Mouse (Mus musculus) myocyte (in vitro differentiated cells): ENCODE measurements around the gene Mfng. TPM values are rescaled to one million over a fixed set of nuclear protein-coding genes. Genes with fewer than 3 reads are reported as not detected.
A peak's percentile ranks its signal among the peaks of the same experiment; 100 is the strongest.

Experiments used
- H3K27me3 ChIP-seq: one replicate; pipeline ENCODE4 v1.6.1; 2011; ENCODE audit not compliant: control insufficient read depth, insufficient read depth, insufficient read length
- H3K36me3 ChIP-seq: one replicate; pipeline ENCODE4 v1.6.1; 2011; ENCODE audit not compliant: control insufficient read depth, insufficient read depth
- H3K4me2 ChIP-seq: one replicate; pipeline ENCODE4 v1.6.1; 2011; ENCODE audit warnings: low read depth, control low read depth
- H3K4me3 ChIP-seq: one replicate; pipeline ENCODE4 v1.5.1; 2011; ENCODE audit warnings: mild to moderate bottlenecking, control low read depth, moderate library complexity
- H3K79me2 ChIP-seq: one replicate; pipeline ENCODE4 v1.6.1; 2011; ENCODE audit not compliant: control insufficient read depth, insufficient read depth
- H3ac ChIP-seq: one replicate; pipeline ENCODE4 v1.6.1; 2011; ENCODE audit not compliant: control insufficient read depth, insufficient read length
- CEBPB ChIP-seq: IDR thresholded peaks from 2 replicates; pipeline ENCODE4 v1.6.1; 2011; ENCODE audit warnings: mild to moderate bottlenecking, moderate library complexity; ENCODE audit not compliant: poor library complexity, insufficient read depth, severe bottlenecking
- E2F4 ChIP-seq: IDR thresholded peaks from one replicate; pipeline ENCODE4 v1.6.1; 2011; ENCODE audit warnings: mild to moderate bottlenecking, control low read depth, moderate library complexity; ENCODE audit not compliant: insufficient read depth
- MAX ChIP-seq: IDR thresholded peaks from one replicate; pipeline ENCODE4 v1.6.1; 2011; ENCODE audit warnings: low read depth, mild to moderate bottlenecking, control low read depth
- MYOD1 ChIP-seq, 3 experiments: IDR thresholded peaks; one replicate each; pipeline ENCODE4 v1.6.1; 2011; ENCODE audit warnings: control low read depth in 2 of 3, low read depth in 2 of 3, mild to moderate bottlenecking in 2 of 3, moderate library complexity in 1 of 3; ENCODE audit not compliant: insufficient read length in 2 of 3, control insufficient read depth in 1 of 3
- MYOG ChIP-seq, 3 experiments: IDR thresholded peaks; one replicate each; pipeline ENCODE4 v1.6.1; 2011; ENCODE audit warnings: control low read depth in 2 of 3, low read depth in 2 of 3, mild to moderate bottlenecking in 2 of 3; ENCODE audit not compliant: insufficient read length in 2 of 3, control insufficient read depth in 1 of 3, insufficient read depth in 1 of 3
- POLR2A ChIP-seq: IDR thresholded peaks from one replicate; pipeline ENCODE4 v1.6.1; 2011; ENCODE audit warnings: low read depth, mild to moderate bottlenecking, control low read depth, moderate library complexity; ENCODE audit not compliant: insufficient read length
- POLR2AphosphoS2 ChIP-seq: IDR thresholded peaks from one replicate; pipeline ENCODE4 v1.6.1; 2011; ENCODE audit warnings: low read depth, control low read depth; ENCODE audit not compliant: insufficient read length
- REST ChIP-seq: IDR thresholded peaks from one replicate; pipeline ENCODE4 v1.6.1; 2011; ENCODE audit warnings: mild to moderate bottlenecking, control low read depth, moderate library complexity; ENCODE audit not compliant: insufficient read depth, insufficient read length
- SRF ChIP-seq: IDR thresholded peaks from one replicate; pipeline ENCODE4 v1.6.1; 2011; ENCODE audit warnings: low read depth; ENCODE audit not compliant: control insufficient read depth, insufficient read length
- TCF12 ChIP-seq: IDR thresholded peaks from one replicate; pipeline ENCODE4 v1.6.1; 2011; ENCODE audit warnings: mild to moderate bottlenecking, control low read depth; ENCODE audit not compliant: poor library complexity, insufficient read depth, severe bottlenecking
- TCF3 ChIP-seq: IDR thresholded peaks from one replicate; pipeline ENCODE4 v1.6.1; 2011; ENCODE audit warnings: low read depth, control low read depth; ENCODE audit not compliant: insufficient read length
- USF1 ChIP-seq: IDR thresholded peaks from one replicate; pipeline ENCODE4 v1.6.1; 2011; ENCODE audit warnings: low read depth, mild to moderate bottlenecking, control low read depth, moderate library complexity
- polyA plus RNA-seq: library from polyadenylated mRNA; unstranded; fragments of >200 nt; fragmentation: generic; extraction: Trizol; gene quantifications from one replicate; pipeline ENCODE4 v1.2.1, GENCODE M21; 2012; ENCODE audit warnings: missing spikeins

The Mfng gene
- polyA plus RNA-seq, 1 experiment = 0.06 TPM

GRCm38 (mm10) chr15:78771531-78772367 is 1.5 kb downstream of the Mfng start:
- TF ChIP-seq TCF12 (no peak), TCF3 (no peak), MYOG (IDR thresholded peaks at IDR 0.05; ENCODE audit: control insufficient read depth in 1 of 3, insufficient read depth in 1 of 3, insufficient read length in 2 of 3, low read depth in 2 of 3) (no peak), MAX (no peak), USF1 (no peak), CEBPB (no peak), REST (no peak), MYOD1 (IDR thresholded peaks at IDR 0.05; ENCODE audit: control insufficient read depth in 1 of 3, insufficient read length in 2 of 3, low read depth in 2 of 3) (no peak), SRF (no peak), POLR2AphosphoS2 (no peak)
- H3K4me2 ChIP-seq = no peak overlapping the region
- H3ac ChIP-seq = no peak overlapping the region
- peaks cover 14% of the 10 kb centered on the region for H3K27me3 ChIP-seq
- no peaks in the 10 kb centered on the region for H3K79me2 ChIP-seq
- no peaks in the 10 kb centered on the region for H3K36me3 ChIP-seq
- H3K4me3 ChIP-seq = no peak overlapping the region

GRCm38 (mm10) chr15:78770983-78771355 is 2.3 kb downstream of the Mfng start:
- H3K4me3 ChIP-seq = no peak overlapping the region
- no peak overlapping the region for H3ac ChIP-seq

GRCm38 (mm10) chr15:78770234-78770982 is 2.9 kb downstream of the Mfng start:
- no peak overlapping the region for H3K4me2 ChIP-seq
- H3K79me2 ChIP-seq = no peaks in the 10 kb centered on the region
- no peaks in the 10 kb centered on the region for H3K36me3 ChIP-seq
- TF ChIP-seq REST (no peak), E2F4 (no peak), POLR2AphosphoS2 (no peak), MYOG (IDR thresholded peaks at IDR 0.05; ENCODE audit: control insufficient read depth in 1 of 3, insufficient read depth in 1 of 3, insufficient read length in 2 of 3, low read depth in 2 of 3) (no peak)
- H3ac ChIP-seq = no peak overlapping the region
- peaks cover 23% of the 10 kb centered on the region for H3K27me3 ChIP-seq
- H3K4me3 ChIP-seq = no peak overlapping the region

More at GRCm38 (mm10) chr15:78770983-78771355, 2.3 kb downstream of the Mfng start:
- Histone ChIP-seq H3K27me3 (peaks cover 18% of the 10 kb centered on the region), H3K4me2 (no peak overlapping the region), H3K79me2 (no peaks in the 10 kb centered on the region), H3K36me3 (no peaks in the 10 kb centered on the region)
- TF ChIP-seq CEBPB = no peak

GRCm38 (mm10) chr15:78769064-78769463 is 4.2 kb downstream of the Mfng start:
- H3K4me3 ChIP-seq = no peak overlapping the region
- no peak overlapping the region for H3K4me2 ChIP-seq
- no peaks in the 10 kb centered on the region for H3K36me3 ChIP-seq
- H3K27me3 ChIP-seq = peaks cover 23% of the 10 kb centered on the region
- TF ChIP-seq POLR2AphosphoS2 (no peak), CEBPB (no peak)
- H3ac ChIP-seq = no peak overlapping the region
- no peaks in the 10 kb centered on the region for H3K79me2 ChIP-seq

- H3K4me2 ChIP-seq = no peak overlapping the region
- peaks cover 53% of the 10 kb centered on the region for H3K27me3 ChIP-seq
- no peaks in the 10 kb centered on the region for H3K36me3 ChIP-seq
- TF ChIP-seq POLR2A = no peak
- TF ChIP-seq MYOG (IDR thresholded peaks at IDR 0.05; ENCODE audit: control insufficient read depth in 1 of 3, insufficient read depth in 1 of 3, insufficient read length in 2 of 3, low read depth in 2 of 3) = peak; percentile 6 to 80 (median 42)
- TF ChIP-seq SRF = no peak
- TF ChIP-seq MYOD1 (IDR thresholded peaks at IDR 0.05; ENCODE audit: control insufficient read depth in 1 of 3, insufficient read length in 2 of 3, low read depth in 2 of 3) = peak in 2 of 3 experiments; percentile 59 to 67
- no peak overlapping the region for H3K4me3 ChIP-seq
- H3K79me2 ChIP-seq = no peaks in the 10 kb centered on the region
- no peak overlapping the region for H3ac ChIP-seq
Observed at GRCm38 (mm10) chr15:78763704-78764103, 9.6 kb downstream of the Mfng start.
